Mouse (Mus musculus) cortical plate, adult 2 months (tissue): ENCODE measurements around the gene Csn1s2a. TPM values are rescaled to one million over a fixed set of nuclear protein-coding genes. Genes with fewer than 3 reads are reported as not detected.
"Not testable (repeated sequence)": the region's sequence is repeated elsewhere in the genome, so short reads cannot be mapped to it uniquely, and the experiment has no call there.

ENCODE experiments used
- H3K27ac ChIP-seq: fragments of 200-500 bp; 2 replicates; pipeline ENCODE4 v1.5.1; 2012; ENCODE audit warnings: low read length, control low read depth, inconsistent platforms; ENCODE audit not compliant: insufficient read depth
- H3K4me1 ChIP-seq: fragments of 200-500 bp; 2 replicates; pipeline ENCODE4 v1.6.1; 2011; ENCODE audit warnings: low read length; ENCODE audit not compliant: control insufficient read depth, insufficient read depth
- H3K4me3 ChIP-seq: fragments of 200-500 bp; 2 replicates; pipeline ENCODE4 v1.5.1; 2011; ENCODE audit warnings: mild to moderate bottlenecking, low read length, control low read depth; ENCODE audit not compliant: insufficient read depth
- CTCF ChIP-seq: fragments of 200-500 bp; IDR thresholded peaks from 2 replicates; pipeline ENCODE4 v1.5.1; 2011; ENCODE audit warnings: mild to moderate bottlenecking, control low read depth, low read length; ENCODE audit not compliant: insufficient read depth; ENCODE audit errors: extremely low read depth
- POLR2A ChIP-seq: fragments of 200-500 bp; IDR thresholded peaks from 2 replicates; pipeline ENCODE4 v1.6.1; 2011; ENCODE audit warnings: mild to moderate bottlenecking, low read length, control low read depth; ENCODE audit not compliant: insufficient read depth; ENCODE audit errors: extremely low read depth
- polyA plus RNA-seq: library from polyadenylated mRNA; depleted of rRNA; stranded (reverse); fragments of >200 nt; gene quantifications from 2 replicates; pipeline ENCODE4 v1.2.3, GENCODE M21; 2012; rRNA removed

Csn1s2a gene
- not detected in 2 replicates for polyA plus RNA-seq

GRCm38 (mm10) chr5:87774267-87774666 lies at the start of gene Csn1s2a:
Gene Csn1s2a (plus strand): TSS chr5:87774567.
- H3K27ac ChIP-seq: no peak within 1 kb of the TSS
- H3K4me3 ChIP-seq: no peak within 1 kb of the TSS
- H3K4me1 ChIP-seq: no peaks in the 10 kb centered on the region
- TF ChIP-seq POLR2A (no peak), CTCF (no peak)

DNA sequence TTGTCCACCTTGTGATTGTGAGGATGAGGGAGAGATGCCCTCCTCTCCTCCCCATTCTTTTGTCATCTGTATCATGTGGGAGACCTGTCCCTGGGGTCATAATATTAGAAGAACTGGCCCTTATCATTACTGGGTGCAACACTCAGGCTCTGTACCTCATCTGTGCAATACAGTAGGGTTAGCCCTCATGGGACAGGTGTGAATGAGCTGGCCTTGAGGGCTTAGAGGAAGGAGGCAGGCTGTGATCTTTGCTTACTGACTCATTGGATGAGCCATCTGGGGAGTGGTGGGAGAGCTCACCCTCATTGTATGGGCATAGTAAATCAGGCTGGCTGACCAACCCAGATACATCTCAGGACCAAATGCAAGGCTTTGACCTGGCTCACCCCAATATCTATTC lies 39.5 kb upstream of the Csn1s2a start:
- TF ChIP-seq CTCF (no peak), POLR2A (no peak)
- H3K4me1 ChIP-seq: no peaks in the 10 kb centered on the region
- H3K4me3 ChIP-seq: no peak overlapping the region

GRCm38 (mm10) chr5:87753471-87753870 lies 20.9 kb upstream of the Csn1s2a start:
- Histone ChIP-seq H3K4me3 (no peak overlapping the region), H3K27ac (no peak overlapping the region), H3K4me1 (no peaks in the 10 kb centered on the region)
- no peak for TF ChIP-seq POLR2A

More for the DNA sequence above, 39.5 kb upstream of the Csn1s2a start:
- no peak overlapping the region for H3K27ac ChIP-seq

GRCm38 (mm10) chr5:87764546-87764945 lies 9.8 kb upstream of the Csn1s2a start:
- TF ChIP-seq POLR2A (no peak), CTCF (no peak)
- no peak overlapping the region for H3K27ac ChIP-seq
- no peaks in the 10 kb centered on the region for H3K4me1 ChIP-seq
- H3K4me3 ChIP-seq: no peak overlapping the region

DNA sequence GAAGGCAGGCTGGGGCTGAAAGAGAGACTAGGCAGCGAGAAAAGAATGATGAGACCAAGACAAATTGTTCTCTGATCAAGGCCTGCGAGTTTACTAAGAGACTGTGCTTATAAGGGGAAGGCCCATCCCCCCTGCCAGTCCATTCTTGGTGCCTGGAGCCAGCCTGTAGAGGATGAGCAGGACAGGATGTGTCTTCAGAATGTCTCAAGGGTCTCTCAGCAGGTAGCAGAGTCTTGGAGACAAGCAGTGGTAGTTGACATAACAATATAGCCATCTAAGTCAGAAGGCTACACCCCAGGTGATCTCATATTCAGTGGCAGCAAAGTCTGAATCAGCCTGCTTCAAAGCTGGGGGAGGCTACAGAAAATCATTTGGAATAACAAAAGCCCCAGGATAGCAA lies 2.2 kb upstream of the Csn1s2a start:
- not testable (repeated sequence) for H3K4me1 ChIP-seq, H3K27ac ChIP-seq, H3K4me3 ChIP-seq

GRCm38 (mm10) chr5:87782731-87783130 lies 8.4 kb downstream of the Csn1s2a start:
- Histone ChIP-seq H3K4me1 (no peaks in the 10 kb centered on the region), H3K4me3 (no peak overlapping the region), H3K27ac (no peak overlapping the region)
- no peak for TF ChIP-seq CTCF
- no peak for TF ChIP-seq POLR2A

- no peak for TF ChIP-seq POLR2A
- no peak for TF ChIP-seq CTCF
- Histone ChIP-seq H3K4me3 (no peak within 1 kb of the TSS), H3K27ac (no peak within 1 kb of the TSS), H3K4me1 (no peaks in the 10 kb centered on the region)
Observed at GRCm38 (mm10) chr5:87807782-87808181, 33.4 kb downstream of the Csn1s2a start, which contains the start of gene Csn1s2b. Gene Csn1s2b (plus strand): TSS chr5:87808082.

GRCm38 (mm10) chr5:87809253-87809652 lies 34.9 kb downstream of the Csn1s2a start:
- Histone ChIP-seq H3K27ac (no peak overlapping the region), H3K4me1 (no peaks in the 10 kb centered on the region), H3K4me3 (no peak overlapping the region)
- no peak for TF ChIP-seq CTCF
- TF ChIP-seq POLR2A: no peak

- H3K4me1 ChIP-seq: no peaks in the 10 kb centered on the region
- H3K27ac ChIP-seq: no peak within 1 kb of the TSS
- TF ChIP-seq CTCF (no peak), POLR2A (no peak)
- no peak within 1 kb of the TSS for H3K4me3 ChIP-seq
Observed at GRCm38 (mm10) chr5:87825386-87825785, 51.0 kb downstream of the Csn1s2a start, which contains the start of gene Prr27. Gene Prr27 (plus strand): TSS chr5:87825686.

Other genes with a start within 250 kb of the Csn1s2a start
- gene Sult1b1, start 236.4 kb upstream of the Csn1s2a start, polyA plus RNA-seq: not detected in 2 replicates
- not detected in 2 replicates for gene Sult1d1, start 205.5 kb upstream of the Csn1s2a start, polyA plus RNA-seq
- not detected in 2 replicates for gene Sult1e1, start 183.0 kb upstream of the Csn1s2a start, polyA plus RNA-seq
- not detected in 2 replicates for gene Csn1s1, start 108.4 kb upstream of the Csn1s2a start, polyA plus RNA-seq
- not detected in 2 replicates for gene Csn2, start 74.9 kb upstream of the Csn1s2a start, polyA plus RNA-seq
- gene Csn1s2b, start 33.5 kb downstream of the Csn1s2a start, polyA plus RNA-seq: not detected in 2 replicates
- not detected in 2 replicates for gene Prr27, start 51.1 kb downstream of the Csn1s2a start, polyA plus RNA-seq
- gene Odam, start 110.5 kb downstream of the Csn1s2a start, polyA plus RNA-seq: not detected in 2 replicates
- gene Csn3, start 151.0 kb downstream of the Csn1s2a start, polyA plus RNA-seq: not detected in 2 replicates
- gene 2310003L06Rik, start 194.9 kb downstream of the Csn1s2a start, polyA plus RNA-seq: not detected in 2 replicates
- gene Gm28434, start 194.9 kb downstream of the Csn1s2a start, polyA plus RNA-seq: not detected in 2 replicates
- not detected in 2 replicates for gene Cabs1, start 204.9 kb downstream of the Csn1s2a start, polyA plus RNA-seq
- not detected in 2 replicates for gene Smr3a, start 228.0 kb downstream of the Csn1s2a start, polyA plus RNA-seq